Mouse (Mus musculus) lung, embryonic 16.5 days (tissue): ENCODE measurements at regions not wholly inside any gene's neighbourhood (a gene's known extent, or its start where the extent isn't known, plus 50 kb on each side); places are given as distances from the start of the nearest gene placed in this dataset.

ENCODE experiments used
- ATAC-seq: fragments of 200-750 bp; cut with Nextera tagmentation; 2 replicates; pipeline ENCODE4 v1.8.0; 2017; ENCODE audit warnings: low read depth, mild to moderate bottlenecking, moderate library complexity
- H3K27ac ChIP-seq: fragments of 300-500 bp; sonication (generic); 2 replicates; pipeline ENCODE4 v1.5.1; 2014; ENCODE audit warnings: mild to moderate bottlenecking, control low read depth, low read length
- H3K27me3 ChIP-seq: fragments of 300-500 bp; sonication (generic); 2 replicates; pipeline ENCODE4 v1.6.1; 2014; ENCODE audit warnings: low read depth, low read length, mixed read lengths; ENCODE audit not compliant: control insufficient read depth, insufficient read depth
- H3K36me3 ChIP-seq: fragments of 300-500 bp; sonication (generic); 2 replicates; pipeline ENCODE4 v1.6.1; 2014; ENCODE audit warnings: low read length; ENCODE audit not compliant: control insufficient read depth, insufficient read depth
- H3K4me1 ChIP-seq: fragments of 300-500 bp; sonication (generic); replicated peaks from 2 replicates; pipeline ENCODE4 v1.6.1; 2014; ENCODE audit warnings: low read length, mixed read lengths; ENCODE audit not compliant: control insufficient read depth, insufficient read depth
- H3K4me2 ChIP-seq: fragments of 300-500 bp; sonication (generic); 2 replicates; pipeline ENCODE4 v1.6.1; 2014; ENCODE audit warnings: low read depth, low read length, control low read depth
- H3K4me3 ChIP-seq: fragments of 300-500 bp; sonication (generic); 2 replicates; pipeline ENCODE4 v1.5.1; 2014; ENCODE audit warnings: mild to moderate bottlenecking, low read length, control low read depth
- H3K9ac ChIP-seq: fragments of 300-500 bp; sonication (generic); 2 replicates; pipeline ENCODE4 v1.6.1; 2014; ENCODE audit warnings: low read length, control low read depth
- H3K9me3 ChIP-seq: fragments of 300-500 bp; sonication (generic); 2 replicates; pipeline ENCODE4 v1.6.1; 2016; ENCODE audit warnings: low read length; ENCODE audit not compliant: control insufficient read depth
- WGBS: fragments of 180-500 bp; shearing (Covaris S2); extraction: QIAGEN DNeasy Blood & Tissue Kit; methylation state at CpG from one replicate; pipeline ENCODE4 v1.1.7; 2014; 5-methylcytosine and 5-hydroxymethylcytosine counted together

GRCm38 (mm10) chr3:21993961-21994360 is 82.5 kb upstream of the Tbl1xr1 start:
- H3K27me3 ChIP-seq, result no peaks in the 10 kb centered on the region
- WGBS, result 92% methylated on average over 2 of the region's 2 CpGs
- H3K9me3 ChIP-seq, result no peaks in the 10 kb centered on the region
- no peak overlapping the region for H3K4me2 ChIP-seq
- H3K36me3 ChIP-seq, result no peaks in the 10 kb centered on the region
- no peaks in the 10 kb centered on the region for H3K4me1 ChIP-seq
- H3K27ac ChIP-seq, result no peak overlapping the region
- H3K9ac ChIP-seq, result no peak overlapping the region
- H3K4me3 ChIP-seq, result no peak overlapping the region
- ATAC-seq, result no peak

- Histone ChIP-seq H3K27me3 (no peaks in the 10 kb centered on the region), H3K4me3 (no peak overlapping the region), H3K27ac (no peak overlapping the region), H3K4me1 (no peaks in the 10 kb centered on the region), H3K36me3 (no peaks in the 10 kb centered on the region), H3K9me3 (no peaks in the 10 kb centered on the region), H3K4me2 (no peak overlapping the region), H3K9ac (no peak overlapping the region)
- ATAC-seq, result no peak
- WGBS, result 55% methylated on average over 8 of the region's 8 CpGs
These were observed 80.7 kb upstream of the Tbl1xr1 start for GRCm38 (mm10) chr3:21995566-21996391.

- H3K36me3 ChIP-seq, result no peaks in the 10 kb centered on the region
- WGBS, result 70% methylated on average over 3 of the region's 3 CpGs
- no peaks in the 10 kb centered on the region for H3K9me3 ChIP-seq
- no peak overlapping the region for H3K4me3 ChIP-seq
- no peak overlapping the region for H3K4me2 ChIP-seq
- H3K4me1 ChIP-seq, result no peaks in the 10 kb centered on the region
- H3K9ac ChIP-seq, result no peak overlapping the region
- H3K27me3 ChIP-seq, result no peaks in the 10 kb centered on the region
- ATAC-seq, result no peak
- no peak overlapping the region for H3K27ac ChIP-seq
These were observed 79.1 kb upstream of the Tbl1xr1 start for GRCm38 (mm10) chr3:21997387-21997786.

GRCm38 (mm10) chr3:22005456-22005855 is 71.0 kb upstream of the Tbl1xr1 start:
- Histone ChIP-seq H3K4me2 (no peak overlapping the region), H3K27me3 (no peaks in the 10 kb centered on the region), H3K27ac (peak overlapping the region; percentile 51), H3K4me1 (no peaks in the 10 kb centered on the region; the same call in 1 of the 2 replicates), H3K9me3 (no peaks in the 10 kb centered on the region), H3K4me3 (no peak overlapping the region), H3K36me3 (no peaks in the 10 kb centered on the region), H3K9ac (no peak overlapping the region)
- peak; percentile 83 for ATAC-seq
- WGBS, result 76% methylated on average over 9 of the region's 9 CpGs

GRCm38 (mm10) chr3:22006113-22006512 is 70.3 kb upstream of the Tbl1xr1 start:
- ATAC-seq, result peak; percentile 70
- H3K36me3 ChIP-seq, result no peaks in the 10 kb centered on the region
- H3K4me2 ChIP-seq, result no peak overlapping the region
- H3K27me3 ChIP-seq, result no peaks in the 10 kb centered on the region
- H3K9me3 ChIP-seq, result no peaks in the 10 kb centered on the region
- no peaks in the 10 kb centered on the region; the same call in 1 of the 2 replicates for H3K4me1 ChIP-seq
- 68% methylated on average over 1 of the region's 1 CpGs for WGBS
- peak overlapping the region; percentile 51 for H3K27ac ChIP-seq
- no peak overlapping the region for H3K4me3 ChIP-seq
- no peak overlapping the region for H3K9ac ChIP-seq

GRCm38 (mm10) chr3:22006651-22007050 is 69.8 kb upstream of the Tbl1xr1 start:
- Histone ChIP-seq H3K4me1 (no peaks in the 10 kb centered on the region; the same call in 1 of the 2 replicates), H3K27me3 (no peaks in the 10 kb centered on the region), H3K27ac (no peak overlapping the region), H3K4me3 (no peak overlapping the region), H3K9me3 (no peaks in the 10 kb centered on the region), H3K36me3 (no peaks in the 10 kb centered on the region), H3K4me2 (no peak overlapping the region), H3K9ac (no peak overlapping the region)
- 80% methylated on average over 2 of the region's 2 CpGs for WGBS
- no peak for ATAC-seq

GRCm38 (mm10) chr3:22007736-22008135 is 68.7 kb upstream of the Tbl1xr1 start:
- Histone ChIP-seq H3K27me3 (no peaks in the 10 kb centered on the region), H3K9me3 (no peaks in the 10 kb centered on the region), H3K4me1 (no peaks in the 10 kb centered on the region; the same call in 1 of the 2 replicates), H3K4me3 (no peak overlapping the region), H3K27ac (no peak overlapping the region), H3K9ac (no peak overlapping the region), H3K4me2 (no peak overlapping the region), H3K36me3 (no peaks in the 10 kb centered on the region)
- no peak for ATAC-seq
- WGBS, result 82% methylated on average over 5 of the region's 5 CpGs

GRCm38 (mm10) chr3:22008432-22008831 is 68.0 kb upstream of the Tbl1xr1 start:
- WGBS, result 71% methylated on average over 5 of the region's 5 CpGs
- Histone ChIP-seq H3K27me3 (no peaks in the 10 kb centered on the region), H3K27ac (no peak overlapping the region), H3K4me1 (no peaks in the 10 kb centered on the region; the same call in 1 of the 2 replicates), H3K4me3 (no peak overlapping the region), H3K9ac (no peak overlapping the region), H3K9me3 (no peaks in the 10 kb centered on the region), H3K36me3 (no peaks in the 10 kb centered on the region), H3K4me2 (no peak overlapping the region)
- ATAC-seq, result no peak

GRCm38 (mm10) chr3:22009898-22010699 is 66.4 kb upstream of the Tbl1xr1 start:
- Histone ChIP-seq H3K4me1 (no peaks in the 10 kb centered on the region), H3K9me3 (no peaks in the 10 kb centered on the region), H3K27me3 (no peaks in the 10 kb centered on the region), H3K9ac (no peak overlapping the region), H3K36me3 (no peaks in the 10 kb centered on the region), H3K27ac (no peak overlapping the region), H3K4me3 (no peak overlapping the region), H3K4me2 (no peak overlapping the region)
- 84% methylated on average over 2 of the region's 2 CpGs for WGBS
- ATAC-seq, result no peak
